Mouse (Mus musculus) testis, adult 2 months (tissue): ENCODE measurements around the gene Gm20388.

Source experiments
- CTCF ChIP-seq: fragments of 200-500 bp; IDR thresholded peaks from 2 replicates; pipeline ENCODE4 v1.5.1; 2012; ENCODE audit warnings: low read depth, mild to moderate bottlenecking, inconsistent platforms, low read length, moderate library complexity; ENCODE audit not compliant: control insufficient read depth, insufficient read depth, insufficient replicate concordance
- POLR2A ChIP-seq: fragments of 200-500 bp; IDR thresholded peaks from 2 replicates; pipeline ENCODE4 v1.6.1; 2012; ENCODE audit warnings: low read depth, mild to moderate bottlenecking, inconsistent platforms, low read length, moderate library complexity; ENCODE audit not compliant: control insufficient read depth

DNA sequence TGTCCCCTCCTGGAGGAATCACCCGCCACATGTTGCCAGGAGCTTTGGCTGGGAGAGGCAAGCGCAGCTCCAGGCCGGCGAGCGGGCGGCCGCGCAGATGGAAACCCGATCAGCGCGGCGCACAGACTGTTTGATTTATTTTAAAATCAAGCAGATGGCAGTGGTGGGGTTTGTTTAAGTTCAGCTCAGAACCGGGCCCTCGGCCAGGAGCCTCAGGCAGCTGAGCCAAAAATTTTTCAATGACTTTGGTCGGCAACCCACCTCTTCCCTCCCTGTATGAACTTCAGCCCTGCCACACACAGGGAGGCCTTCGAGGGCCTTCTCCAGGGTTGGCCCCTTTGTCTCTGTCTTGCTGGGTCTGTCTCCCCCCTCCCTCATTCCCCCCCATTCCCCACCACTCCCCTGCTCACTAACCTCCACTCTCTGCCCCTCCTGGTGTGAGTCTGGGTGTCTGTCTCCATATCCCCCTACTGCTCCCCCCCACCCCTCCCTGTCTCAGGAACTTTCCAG, 354.4 kb downstream of the Gm20388 start:
- TF ChIP-seq CTCF (no peak), POLR2A (no peak)
